Mouse (Mus musculus) neural tube, embryonic 11.5 days (tissue): Measurements from ENCODE around the gene Usp33. TPM values are rescaled to one million over a fixed set of nuclear protein-coding genes. Genes with fewer than 3 reads are reported as not detected.
A peak's percentile ranks its signal among the peaks of the same experiment; 100 is the strongest.

ENCODE experiments used
- ATAC-seq: fragments of 200-750 bp; cut with Nextera tagmentation; 2 replicates; pipeline ENCODE4 v1.8.0; 2017; ENCODE audit warnings: moderate number of reproducible peaks, mild to moderate bottlenecking, moderate TSS enrichment, moderate library complexity; ENCODE audit not compliant: insufficient read depth, low FRiP score, low TSS enrichment
- DNase-seq: peaks from one replicate; pipeline ENCODE4 v3.0.0-alpha.2; 2015; ENCODE audit warnings: low spot score
- H3K27ac ChIP-seq: fragments of 300-500 bp; sonication (generic); 2 replicates; pipeline ENCODE4 v1.5.1; 2014; ENCODE audit warnings: low read depth, mild to moderate bottlenecking, low read length
- H3K27me3 ChIP-seq: fragments of 300-500 bp; sonication (generic); 2 replicates; pipeline ENCODE4 v1.6.1; 2014; ENCODE audit warnings: mild to moderate bottlenecking, low read length, mixed read lengths; ENCODE audit not compliant: control insufficient read depth, insufficient read depth
- H3K36me3 ChIP-seq: fragments of 300-500 bp; sonication (generic); 2 replicates; pipeline ENCODE4 v1.6.1; 2014; ENCODE audit warnings: mild to moderate bottlenecking, low read length, moderate library complexity, mixed read lengths; ENCODE audit not compliant: control insufficient read depth, insufficient read depth
- H3K4me1 ChIP-seq: fragments of 300-500 bp; sonication (generic); 2 replicates; pipeline ENCODE4 v1.6.1; 2014; ENCODE audit warnings: low read length, mixed read lengths; ENCODE audit not compliant: control insufficient read depth, insufficient read depth
- H3K4me2 ChIP-seq: fragments of 300-500 bp; sonication (generic); 2 replicates; pipeline ENCODE4 v1.6.1; 2014; ENCODE audit warnings: low read depth, mild to moderate bottlenecking, moderate library complexity
- H3K4me3 ChIP-seq: fragments of 300-500 bp; sonication (generic); 2 replicates; pipeline ENCODE4 v1.5.1; 2014; ENCODE audit warnings: low read depth, low read length
- H3K9ac ChIP-seq: fragments of 300-500 bp; sonication (generic); 2 replicates; pipeline ENCODE4 v1.6.1; 2014; ENCODE audit warnings: mild to moderate bottlenecking, low read length
- H3K9me3 ChIP-seq: fragments of 300-500 bp; sonication (generic); 2 replicates; pipeline ENCODE4 v1.6.1; 2016; ENCODE audit warnings: low read length; ENCODE audit not compliant: control insufficient read depth
- WGBS: fragments of 180-500 bp; shearing (Covaris S2); extraction: QIAGEN DNeasy Blood & Tissue Kit; methylation state at CpG from one replicate; pipeline ENCODE4 v1.1.7; 2014; 5-methylcytosine and 5-hydroxymethylcytosine counted together
- polyA plus RNA-seq: library from polyadenylated mRNA; unstranded; fragments of >200 nt; fragmentation: Nextera tagmentation; extraction: Ambion mirVana; gene quantifications from 2 replicates; pipeline ENCODE4 v1.2.1, GENCODE M21; 2014

Usp33 gene
- polyA plus RNA-seq = 81.3 and 81.9 TPM in 2 replicates

DNA sequence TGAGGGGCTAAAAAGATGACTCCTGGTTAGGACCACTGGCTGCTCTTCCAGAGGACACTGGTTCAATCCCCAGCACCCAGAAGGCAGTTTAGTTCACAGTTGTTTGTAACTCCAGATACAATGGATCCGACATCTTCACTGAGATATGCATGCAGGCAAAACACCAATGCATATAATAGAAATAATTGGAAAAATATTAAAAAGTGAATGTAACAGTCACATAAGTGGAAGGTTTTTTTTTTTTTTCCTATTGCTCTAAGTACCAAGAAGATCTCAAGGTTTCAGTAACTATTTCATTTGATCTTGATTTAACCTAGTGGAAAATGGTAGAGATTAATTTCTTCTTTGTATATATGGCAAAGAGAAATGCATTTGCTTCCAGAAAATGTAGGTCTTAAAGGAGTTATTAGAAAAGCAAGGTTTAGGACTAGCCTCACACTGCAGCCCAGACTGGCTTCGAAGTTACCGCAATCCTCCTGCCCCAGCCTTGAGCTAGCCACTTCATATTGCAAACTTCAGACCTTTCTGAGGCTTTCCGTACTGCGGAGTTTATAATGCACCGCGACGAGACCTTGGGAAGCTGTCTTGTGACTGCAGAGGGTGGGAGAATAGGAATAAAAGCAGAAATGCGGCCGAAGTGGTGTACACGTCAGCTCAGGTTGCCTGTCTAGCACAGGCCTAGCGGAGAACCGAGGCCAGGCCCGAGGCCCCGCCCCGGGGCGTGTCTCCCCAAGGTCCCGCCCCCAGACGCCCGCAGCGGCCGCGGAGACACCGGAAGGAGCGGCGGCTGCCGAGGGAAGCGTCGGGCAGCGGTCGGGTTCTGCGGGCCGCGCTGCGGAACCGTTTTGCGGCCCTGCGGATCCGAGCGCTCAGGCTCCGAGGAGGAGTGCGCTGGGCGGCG lies at the start of gene Usp33:
Gene Usp33 (plus strand): TSS at position 747 of the 901 bp plus-strand sequence.
- ATAC-seq (peak; percentile 96), DNase-seq (peak; percentile 95)
- no peaks in the 10 kb centered on the region for H3K9me3 ChIP-seq
- peak within 1 kb of the TSS; percentile 92 for H3K9ac ChIP-seq
- H3K4me1 ChIP-seq = peaks cover 4% of the 10 kb centered on the region; the same call in 1 of the 2 replicates
- H3K27ac ChIP-seq = peak within 1 kb of the TSS; percentile 60; the same call in 1 of the 2 replicates
- H3K36me3 ChIP-seq = no peaks in the 10 kb centered on the region
- 11% methylated on average over 26 of the region's 44 CpGs for WGBS
- H3K4me3 ChIP-seq = peak within 1 kb of the TSS; percentile 91
- peak within 1 kb of the TSS; percentile 50 for H3K4me2 ChIP-seq
- no peaks in the 10 kb centered on the region for H3K27me3 ChIP-seq

- H3K4me3 ChIP-seq = no peak overlapping the region
- WGBS = 92% methylated on average over 14 of the region's 14 CpGs
- H3K9ac ChIP-seq = no peak overlapping the region
- no peak for ATAC-seq
- no peak overlapping the region for H3K27ac ChIP-seq
- no peaks in the 10 kb centered on the region for H3K27me3 ChIP-seq
- DNase-seq = no peak
- no peaks in the 10 kb centered on the region for H3K36me3 ChIP-seq
- H3K4me2 ChIP-seq = no peak overlapping the region
- H3K9me3 ChIP-seq = no peaks in the 10 kb centered on the region
- no peaks in the 10 kb centered on the region for H3K4me1 ChIP-seq
Measured at GRCm38 (mm10) chr3:152300376-152301337, 45.6 kb upstream of the Usp33 start.

- Histone ChIP-seq H3K36me3 (no peaks in the 10 kb centered on the region), H3K9ac (no peak overlapping the region), H3K27ac (no peak overlapping the region), H3K4me1 (no peaks in the 10 kb centered on the region), H3K4me3 (no peak overlapping the region), H3K27me3 (no peaks in the 10 kb centered on the region), H3K9me3 (no peaks in the 10 kb centered on the region), H3K4me2 (no peak overlapping the region)
- ATAC-seq (no peak), DNase-seq (no peak)
- WGBS = 81% methylated on average over 9 of the region's 9 CpGs
Measured at GRCm38 (mm10) chr3:152302991-152303390, 43.3 kb upstream of the Usp33 start.

DNA sequence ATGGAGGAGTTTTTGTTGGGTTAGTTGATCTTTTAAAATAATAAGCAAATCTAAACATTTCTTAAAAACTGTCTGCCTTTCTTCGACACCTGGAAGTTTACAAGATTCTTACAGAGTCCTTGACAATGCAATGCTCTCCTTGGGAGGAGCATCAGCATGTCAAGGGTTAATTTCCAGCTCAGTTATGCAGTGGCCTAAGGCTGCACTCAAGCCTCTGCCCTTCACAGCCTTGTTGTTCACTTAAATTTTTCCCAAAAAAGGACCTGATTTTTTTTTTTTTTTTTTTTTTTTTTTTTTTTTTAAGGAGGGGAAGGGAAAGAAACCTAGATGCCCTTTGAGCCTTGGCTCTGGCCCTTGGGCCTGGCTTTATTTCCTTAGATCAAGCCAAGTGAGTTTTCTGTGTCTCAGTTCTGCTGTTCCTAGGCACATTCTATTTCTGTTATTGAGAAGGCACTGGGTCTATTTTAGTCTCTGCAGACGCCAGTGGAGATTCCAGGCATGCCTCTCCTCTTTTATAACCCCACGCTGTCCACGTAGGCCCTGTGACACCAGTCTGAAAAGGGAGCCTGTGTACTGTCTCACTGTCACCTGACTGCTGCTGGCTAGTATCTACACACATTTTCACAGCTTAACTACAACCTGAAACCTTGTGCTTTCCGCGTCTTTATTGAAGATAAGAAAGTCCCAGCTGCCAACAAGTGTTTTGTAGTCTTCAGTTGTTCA lies 42.0 kb upstream of the Usp33 start:
- 72% methylated on average over 6 of the region's 6 CpGs for WGBS
- Histone ChIP-seq H3K4me3 (no peak overlapping the region), H3K27me3 (no peaks in the 10 kb centered on the region), H3K27ac (no peak overlapping the region), H3K4me2 (no peak overlapping the region), H3K9me3 (no peaks in the 10 kb centered on the region), H3K4me1 (no peaks in the 10 kb centered on the region), H3K9ac (no peak overlapping the region), H3K36me3 (no peaks in the 10 kb centered on the region)
- DNase-seq (no peak), ATAC-seq (no peak)

GRCm38 (mm10) chr3:152305080-152305479 lies 41.2 kb upstream of the Usp33 start:
- H3K36me3 ChIP-seq = no peaks in the 10 kb centered on the region
- H3K9me3 ChIP-seq = no peaks in the 10 kb centered on the region
- H3K9ac ChIP-seq = no peak overlapping the region
- no peaks in the 10 kb centered on the region for H3K4me1 ChIP-seq
- ATAC-seq (no peak), DNase-seq (no peak)
- no peaks in the 10 kb centered on the region for H3K27me3 ChIP-seq
- H3K27ac ChIP-seq = no peak overlapping the region
- H3K4me2 ChIP-seq = no peak overlapping the region
- no peak overlapping the region for H3K4me3 ChIP-seq
- WGBS = 86% methylated on average over 8 of the region's 8 CpGs

GRCm38 (mm10) chr3:152305971-152306370 lies 40.3 kb upstream of the Usp33 start:
- Histone ChIP-seq H3K27me3 (no peaks in the 10 kb centered on the region), H3K4me3 (no peak overlapping the region), H3K27ac (no peak overlapping the region), H3K36me3 (no peaks in the 10 kb centered on the region), H3K9me3 (no peaks in the 10 kb centered on the region), H3K4me2 (no peak overlapping the region), H3K9ac (no peak overlapping the region), H3K4me1 (no peaks in the 10 kb centered on the region)
- no peak for ATAC-seq
- WGBS = 89% methylated on average over 4 of the region's 4 CpGs
- DNase-seq = no peak

- 75% methylated on average over 10 of the region's 10 CpGs for WGBS
- Histone ChIP-seq H3K4me1 (no peaks in the 10 kb centered on the region), H3K27me3 (no peaks in the 10 kb centered on the region), H3K4me2 (no peak overlapping the region), H3K9me3 (no peaks in the 10 kb centered on the region), H3K9ac (no peak overlapping the region), H3K4me3 (no peak overlapping the region), H3K36me3 (peaks cover 2% of the 10 kb centered on the region; the same call in 1 of the 2 replicates), H3K27ac (no peak overlapping the region)
- no peak for DNase-seq
- ATAC-seq = no peak
Measured at GRCm38 (mm10) chr3:152308485-152309249, 37.6 kb upstream of the Usp33 start.
